Mouse (Mus musculus) bone marrow macrophage, adult 2 months (primary cell): ENCODE results near the gene Tango6.

Experiments
- CTCF ChIP-seq: IDR thresholded peaks from 2 replicates; pipeline ENCODE4 v1.5.1; 2012; ENCODE audit warnings: low read depth, mild to moderate bottlenecking, low read length, moderate library complexity
- POLR2A ChIP-seq: IDR thresholded peaks from 2 replicates; pipeline ENCODE4 v1.6.1; 2012; ENCODE audit warnings: mild to moderate bottlenecking, low read depth, low read length, borderline replicate concordance

GRCm38 (mm10) chr8:106854534-106855241 lies 171.8 kb downstream of the Tango6 start:
- no peak for TF ChIP-seq POLR2A
- TF ChIP-seq CTCF = no peak
